Mouse (Mus musculus) NIH3T3 (cell line): ENCODE measurements around the gene Rpp14.

Experiments used
- DNase-seq: peaks from one replicate; pipeline ENCODE4 v3.0.0-alpha.2; 2012; ENCODE audit warnings: low read depth

Gene Rpp14

GRCm38 (mm10) chr14:8080165-8080679 lies at the start of gene Rpp14:
Rpp14 (plus strand) TSS chr14:8080367.
- peak; percentile 97 for DNase-seq

GRCm38 (mm10) chr14:8030535-8030934 lies 49.6 kb upstream of the Rpp14 start:
- DNase-seq: peak; percentile 38

GRCm38 (mm10) chr14:8032087-8032944 lies 47.9 kb upstream of the Rpp14 start:
- DNase-seq: no peak

- DNase-seq: no peak
Observed at GRCm38 (mm10) chr14:8034561-8034960, 45.6 kb upstream of the Rpp14 start.

- DNase-seq: no peak
Observed at GRCm38 (mm10) chr14:8035951-8036350, 44.2 kb upstream of the Rpp14 start.

GRCm38 (mm10) chr14:8036406-8036805 lies 43.8 kb upstream of the Rpp14 start:
- DNase-seq: no peak

- no peak for DNase-seq
Observed at GRCm38 (mm10) chr14:8038150-8038549, 42.0 kb upstream of the Rpp14 start.

GRCm38 (mm10) chr14:8038791-8039448 lies 41.2 kb upstream of the Rpp14 start:
- DNase-seq: peak; percentile 73

GRCm38 (mm10) chr14:8040179-8040578 lies 40.0 kb upstream of the Rpp14 start:
- DNase-seq: no peak

- no peak for DNase-seq
Observed at GRCm38 (mm10) chr14:8040911-8041678, 39.1 kb upstream of the Rpp14 start.

GRCm38 (mm10) chr14:8042120-8042519 lies 38.0 kb upstream of the Rpp14 start:
- no peak for DNase-seq

GRCm38 (mm10) chr14:8042577-8042976 lies 37.6 kb upstream of the Rpp14 start:
- DNase-seq: no peak

- peak; percentile 74 for DNase-seq
Observed at GRCm38 (mm10) chr14:8044330-8044729, 35.8 kb upstream of the Rpp14 start.

GRCm38 (mm10) chr14:8044786-8045185 lies 35.4 kb upstream of the Rpp14 start:
- no peak for DNase-seq

- DNase-seq: no peak
Observed at GRCm38 (mm10) chr14:8045187-8045846, 34.9 kb upstream of the Rpp14 start.

- DNase-seq: no peak
Observed at GRCm38 (mm10) chr14:8046839-8047238, 33.3 kb upstream of the Rpp14 start.

GRCm38 (mm10) chr14:8049334-8049733 lies 30.8 kb upstream of the Rpp14 start:
- DNase-seq: no peak

GRCm38 (mm10) chr14:8051869-8052268 lies 28.3 kb upstream of the Rpp14 start:
- no peak for DNase-seq

- no peak for DNase-seq
Observed at GRCm38 (mm10) chr14:8052661-8053060, 27.5 kb upstream of the Rpp14 start.

- DNase-seq: no peak
Observed at GRCm38 (mm10) chr14:8054310-8055102, 25.7 kb upstream of the Rpp14 start.

GRCm38 (mm10) chr14:8056076-8056475 lies 24.1 kb upstream of the Rpp14 start:
- no peak for DNase-seq
